Comparison of ENCODE assay signal across 13 mouse cellular contexts in the genomic region with DNA sequence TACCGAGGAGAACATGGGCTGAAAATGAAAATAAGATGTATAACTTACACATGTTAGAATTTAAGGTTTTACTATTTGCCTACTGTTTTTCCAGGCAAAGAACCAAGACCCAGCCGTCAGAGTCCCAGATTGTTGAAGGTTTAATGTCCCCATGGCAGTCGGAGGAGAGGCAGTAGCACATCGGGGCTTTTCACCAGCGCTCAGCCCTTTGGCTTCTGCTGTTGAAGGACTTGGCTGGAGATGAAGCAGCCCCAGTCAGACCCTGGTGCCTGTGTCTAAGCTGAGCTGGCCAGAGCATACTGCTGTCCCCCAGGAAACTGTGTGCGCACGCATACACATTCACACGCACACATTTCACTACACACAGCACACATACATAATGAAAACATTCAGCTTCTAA.
DNase-seq lines count a peak whose midpoint lies in the region; ATAC-seq lines count a peak whose summit lies in the region.
"Had no signal": no experiment of that assay in that cellular context is flagged by ENCODE, and none has a peak within 500 bp of the region (broad histone marks: within the 10 kb centered on the region; RNA-seq: fewer than 3 reads in every experiment).

No protein-coding gene starts in this region.

- no peak overlapping the region for H3K4me3 ChIP-seq in heart, embryonic 15.5 days
- H3K4me3 ChIP-seq in midbrain, embryonic 14.5 days (replicated peaks; ENCODE audit: low read depth, low read length): no peak overlapping the region
- no peak overlapping the region for H3K4me3 ChIP-seq in midbrain, embryonic 10.5 days
- H3K4me3 ChIP-seq: embryonic facial prominence, embryonic 12.5 days; forebrain, embryonic 13.5 days; layer of hippocampus, adult 2 months; left cerebral cortex, adult 2 months had no signal

- 71% methylated on average over 8 of the region's 8 CpGs for WGBS in heart, embryonic 15.5 days
- WGBS in midbrain, embryonic 14.5 days: 94% methylated on average over 8 of the region's 8 CpGs
- WGBS in midbrain, embryonic 10.5 days: 89% methylated on average over 8 of the region's 8 CpGs

- no peak overlapping the region for H3K9ac ChIP-seq in heart, embryonic 15.5 days
- no peak overlapping the region for H3K9ac ChIP-seq in midbrain, embryonic 14.5 days (replicated peaks; ENCODE audit: low read length)
- H3K9ac ChIP-seq: embryonic facial prominence, embryonic 12.5 days; forebrain, embryonic 13.5 days had no signal

- 0 out of 2 replicates have a peak overlapping the region, but pooled peaks have one; percentile 18 for H3K27ac ChIP-seq in heart, embryonic 15.5 days
- 0 out of 2 replicates have a peak overlapping the region, but pooled peaks have one; percentile 1 for H3K27ac ChIP-seq in midbrain, embryonic 14.5 days (replicated peaks; ENCODE audit: low read depth, low read length)
- no peak overlapping the region for H3K27ac ChIP-seq in midbrain, embryonic 10.5 days (replicated peaks)
- H3K27ac ChIP-seq: forebrain, embryonic 13.5 days; layer of hippocampus, adult 2 months; left cerebral cortex, adult 2 months had no signal

- no peaks in the 10 kb centered on the region for H3K36me3 ChIP-seq in heart, embryonic 15.5 days
- H3K36me3 ChIP-seq in midbrain, embryonic 14.5 days (ENCODE audit: control insufficient read depth, insufficient read depth, low read length): no peaks in the 10 kb centered on the region
- no peaks in the 10 kb centered on the region for H3K36me3 ChIP-seq in midbrain, embryonic 10.5 days

- H3K4me1 ChIP-seq in heart, embryonic 15.5 days (replicated peaks): peaks cover 14% of the 10 kb centered on the region
- 0 out of 2 replicates have a peak, but pooled peaks cover 3% of the 10 kb centered on the region for H3K4me1 ChIP-seq in midbrain, embryonic 14.5 days (ENCODE audit: control insufficient read depth, insufficient read depth, low read length)
- H3K4me1 ChIP-seq in midbrain, embryonic 10.5 days: peaks cover 17% of the 10 kb centered on the region

- no peak for ATAC-seq in heart, embryonic 15.5 days (replicated peaks; ENCODE audit: insufficient number of reproducible peaks, insufficient read depth, low FRiP score, low read depth)
- ATAC-seq in midbrain, embryonic 14.5 days (ENCODE audit: low FRiP score, low TSS enrichment): no peak
- ATAC-seq: forebrain, embryonic 13.5 days; midbrain, embryonic 16.5 days had no signal

- H3K27me3 ChIP-seq in heart, embryonic 15.5 days: no peaks in the 10 kb centered on the region
- no peaks in the 10 kb centered on the region for H3K27me3 ChIP-seq in midbrain, embryonic 14.5 days (ENCODE audit: control insufficient read depth, insufficient read depth, low read length)
- no peaks in the 10 kb centered on the region for H3K27me3 ChIP-seq in midbrain, embryonic 10.5 days (ENCODE audit: low read depth, poor library complexity, severe bottlenecking)
- H3K27me3 ChIP-seq: embryonic facial prominence, embryonic 12.5 days; forebrain, embryonic 13.5 days had no signal

- H3K9me3 ChIP-seq in heart, embryonic 15.5 days (replicated peaks): no peaks in the 10 kb centered on the region
- no peaks in the 10 kb centered on the region for H3K9me3 ChIP-seq in midbrain, embryonic 14.5 days (ENCODE audit: control insufficient read depth, low read length)
- no peaks in the 10 kb centered on the region for H3K9me3 ChIP-seq in midbrain, embryonic 10.5 days (replicated peaks)
- H3K9me3 ChIP-seq: embryonic facial prominence, embryonic 12.5 days; forebrain, embryonic 13.5 days had no signal

- no peak for DNase-seq in heart, adult 8-10 months (ENCODE audit: low spot score)
- DNase-seq in kidney, postnatal 14 days: peak; percentile 31
- DNase-seq in kidney, postnatal 25 days: no peak
- no peak for DNase-seq in midbrain, embryonic 14.5 days
- no peak for DNase-seq in midbrain, embryonic 10.5 days (ENCODE audit: low spot score)
- DNase-seq in spleen, postnatal 14 days (ENCODE audit: low spot score in 2 of 2): no peak
- DNase-seq: thymus, adult 18-20 months had no signal

- no peak overlapping the region for H3K4me2 ChIP-seq in heart, embryonic 15.5 days
- no peak overlapping the region for H3K4me2 ChIP-seq in midbrain, embryonic 14.5 days (ENCODE audit: low read length)
- H3K4me2 ChIP-seq: embryonic facial prominence, embryonic 12.5 days; forebrain, embryonic 13.5 days had no signal
